Mouse (Mus musculus) activated CD4-positive, CD25-positive, alpha-beta regulatory T cell, adult 9 weeks (primary cell): ENCODE results near the gene Tet3. TPM values are rescaled to one million over a fixed set of nuclear protein-coding genes. Genes with fewer than 3 reads are reported as not detected.

Source experiments
- polyA plus RNA-seq: library from polyadenylated mRNA; unstranded; fragments of 100-300 nt; shearing (Covaris generic); gene quantifications from one replicate; pipeline ENCODE4 v1.2.1, GENCODE M21; 2017

Tet3 gene
- polyA plus RNA-seq: 45.3 TPM

GRCm38 (mm10) chr6:83459034-83459644 is at the start of gene Tet3:
Gene Tet3, minus strand, starts transcription at chr6:83459084.

GRCm38 (mm10) chr6:83506258-83507167 is 47.6 kb upstream of the Tet3 start, which contains the start of gene Dguok:
Gene Dguok, minus strand, starts transcription at chr6:83506969.

GRCm38 (mm10) chr6:83348873-83349272 is 110.0 kb downstream of the Tet3 start, which contains the start of gene Bola3:
Gene Bola3, plus strand, starts transcription at chr6:83349147.

GRCm38 (mm10) chr6:83325525-83326393 is 133.1 kb downstream of the Tet3 start, which contains the start of the genes Mthfd2 and Mob1a:
Gene Mthfd2, minus strand, starts transcription at chr6:83325908.
Gene Mob1a, plus strand, starts transcription at chr6:83326016.

Other genes with a start within 250 kb of the Tet3 start
- gene Slc4a5, start 239.3 kb downstream of the Tet3 start, polyA plus RNA-seq: 0.87 TPM
- 80.7 TPM for gene Mthfd2, start 133.2 kb downstream of the Tet3 start, polyA plus RNA-seq
- gene Mob1a, start 133.1 kb downstream of the Tet3 start, polyA plus RNA-seq: 125 TPM
- 54.9 TPM for gene Bola3, start 109.9 kb downstream of the Tet3 start, polyA plus RNA-seq
- gene Dguok, start 47.9 kb upstream of the Tet3 start, polyA plus RNA-seq: 135 TPM
- gene Actg2, start 77.2 kb upstream of the Tet3 start, polyA plus RNA-seq: 19.6 TPM
- gene Stambp, start 113.6 kb upstream of the Tet3 start, polyA plus RNA-seq: 39.4 TPM
- gene Clec4f, start 197.1 kb upstream of the Tet3 start, polyA plus RNA-seq: not detected
- gene Cd207, start 218.8 kb upstream of the Tet3 start, polyA plus RNA-seq: not detected